Mouse (Mus musculus) forebrain, postnatal 0 days (tissue): ENCODE data around the gene Creb3. TPM values are rescaled to one million over a fixed set of nuclear protein-coding genes. Genes with fewer than 3 reads are reported as not detected.

ENCODE experiments used
- ATAC-seq: fragments of 200-750 bp; cut with Nextera tagmentation; 2 replicates; pipeline ENCODE4 v1.8.0; 2017; ENCODE audit warnings: mild to moderate bottlenecking, moderate library complexity
- DNase-seq: peaks from one replicate; pipeline ENCODE4 v3.0.0-alpha.2; 2015
- H3K27ac ChIP-seq: fragments of 300-500 bp; sonication (generic); 2 replicates; pipeline ENCODE4 v1.5.1; 2014; ENCODE audit warnings: low read depth, mild to moderate bottlenecking, antibody characterized with exemption, low read length, moderate library complexity, mixed read lengths
- H3K27me3 ChIP-seq: fragments of 300-500 bp; sonication (generic); 2 replicates; pipeline ENCODE4 v1.6.1; 2014; ENCODE audit warnings: mild to moderate bottlenecking, low read length, mixed read lengths; ENCODE audit not compliant: insufficient read depth
- H3K36me3 ChIP-seq: fragments of 300-500 bp; sonication (generic); 2 replicates; pipeline ENCODE4 v1.6.1; 2014; ENCODE audit warnings: mild to moderate bottlenecking, moderate library complexity; ENCODE audit not compliant: insufficient read depth
- H3K4me1 ChIP-seq: fragments of 300-500 bp; sonication (generic); 2 replicates; pipeline ENCODE4 v1.6.1; 2014; ENCODE audit warnings: antibody characterized with exemption; ENCODE audit not compliant: insufficient read depth
- H3K4me2 ChIP-seq: fragments of 300-500 bp; sonication (generic); 2 replicates; pipeline ENCODE4 v1.6.1; 2014; ENCODE audit warnings: low read depth, mild to moderate bottlenecking, moderate library complexity
- H3K4me3 ChIP-seq: fragments of 300-500 bp; sonication (generic); 2 replicates; pipeline ENCODE4 v1.5.1; 2014; ENCODE audit warnings: low read depth, low read length, mixed read lengths
- H3K9ac ChIP-seq: fragments of 300-500 bp; sonication (generic); 2 replicates; pipeline ENCODE4 v1.6.1; 2014; ENCODE audit warnings: mild to moderate bottlenecking
- H3K9me3 ChIP-seq: fragments of 300-500 bp; sonication (generic); 2 replicates; pipeline ENCODE4 v1.6.1; 2016; ENCODE audit warnings: low read length
- CTCF ChIP-seq: sonication (generic); IDR thresholded peaks from 2 replicates; pipeline ENCODE4 v1.5.1; 2016; ENCODE audit warnings: antibody characterized with exemption, control low read depth, low read depth
- WGBS: fragments of 180-500 bp; shearing (Covaris S2); extraction: QIAGEN DNeasy Blood & Tissue Kit; methylation state at CpG from one replicate; pipeline ENCODE4 v1.1.7; 2014; 5-methylcytosine and 5-hydroxymethylcytosine counted together
- polyA plus RNA-seq: library from polyadenylated mRNA; unstranded; fragments of >200 nt; fragmentation: Nextera tagmentation; extraction: Ambion mirVana; gene quantifications from 2 replicates; pipeline ENCODE4 v1.2.1, GENCODE M21; 2015
- total RNA-seq: library from RNA; depleted of rRNA; stranded (reverse); fragments of >200 nt; gene quantifications from 2 replicates; pipeline ENCODE4 v1.2.3, GENCODE M21; 2014

The Creb3 gene
- total and polyA plus RNA-seq, 2 experiments from 2014 or later = 64.4 to 84.0 TPM

DNA sequence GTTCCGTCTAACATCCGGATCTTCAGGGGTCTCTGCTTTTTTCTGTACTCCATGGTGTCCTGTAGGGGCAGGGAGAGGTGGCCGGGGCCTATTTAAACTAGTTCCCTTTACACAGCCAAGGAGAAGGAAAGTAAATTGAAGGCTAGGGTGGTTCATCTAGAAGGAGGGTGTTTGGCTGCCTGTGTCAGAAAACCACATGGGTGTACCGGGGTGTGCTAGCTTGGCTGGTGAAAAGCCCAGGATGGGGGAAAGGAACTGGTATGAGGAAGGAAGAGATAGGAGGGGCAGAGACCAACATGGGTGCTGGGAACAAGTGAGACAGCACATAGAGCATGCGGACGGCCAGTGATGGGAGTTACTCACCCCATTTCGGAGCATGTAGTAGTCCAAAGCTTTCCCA is 6.2 kb upstream of the Creb3 start:
- Histone ChIP-seq H3K27ac (no peak overlapping the region), H3K9ac (no peak overlapping the region), H3K4me1 (no peaks in the 10 kb centered on the region), H3K4me2 (no peak overlapping the region), H3K4me3 (no peak overlapping the region), H3K36me3 (peaks cover 74% of the 10 kb centered on the region), H3K27me3 (no peaks in the 10 kb centered on the region), H3K9me3 (no peaks in the 10 kb centered on the region)
- ATAC-seq (no peak), DNase-seq (no peak)
- WGBS = 96% methylated on average over 7 of the region's 7 CpGs
- no peak for TF ChIP-seq CTCF

DNA sequence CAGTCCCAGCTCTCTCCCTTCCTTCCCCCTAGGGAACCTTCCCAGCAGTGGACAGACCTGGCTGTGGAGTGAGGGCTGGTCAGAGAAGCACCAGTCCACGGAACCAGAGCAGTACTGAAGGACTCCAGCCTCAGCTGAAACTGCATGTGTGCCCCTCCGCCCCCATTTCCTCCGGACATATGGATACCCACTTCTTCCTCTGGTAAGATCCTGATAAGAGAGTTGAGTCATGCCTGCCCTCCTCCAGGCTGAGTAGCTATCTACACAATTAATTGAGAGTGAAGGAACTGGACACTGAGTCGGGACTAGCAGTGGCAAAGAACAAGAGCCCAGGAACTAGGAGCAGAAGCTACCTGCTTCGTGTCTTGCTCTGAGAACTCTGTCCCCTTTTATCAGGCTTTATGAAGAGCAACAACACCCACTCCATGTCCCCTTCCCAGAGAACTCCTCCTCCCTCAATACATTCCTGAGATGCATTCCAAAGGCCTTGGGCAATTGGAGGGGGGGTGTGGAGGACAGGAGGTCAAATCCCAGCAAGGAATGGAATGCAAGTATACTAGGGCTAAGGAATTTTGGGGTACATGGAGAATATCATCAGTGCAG is 4.0 kb upstream of the Creb3 start:
- Histone ChIP-seq H3K36me3 (peaks cover 52% of the 10 kb centered on the region), H3K4me1 (0 out of 2 replicates have a peak, but pooled peaks cover under 1% of the 10 kb centered on the region), H3K27me3 (no peaks in the 10 kb centered on the region), H3K4me2 (no peak overlapping the region), H3K4me3 (no peak overlapping the region), H3K9ac (no peak overlapping the region), H3K27ac (no peak overlapping the region), H3K9me3 (no peaks in the 10 kb centered on the region)
- DNase-seq = no peak
- WGBS = 61% methylated on average over 5 of the region's 5 CpGs
- TF ChIP-seq CTCF = no peak
- ATAC-seq = no peak

GRCm38 (mm10) chr4:43558631-43559356 is 3.3 kb upstream of the Creb3 start:
- Histone ChIP-seq H3K36me3 (peaks cover 46% of the 10 kb centered on the region), H3K4me1 (peaks cover 7% of the 10 kb centered on the region; the same call in 1 of the 2 replicates), H3K4me3 (no peak overlapping the region), H3K9me3 (no peaks in the 10 kb centered on the region), H3K27ac (no peak overlapping the region), H3K27me3 (no peaks in the 10 kb centered on the region), H3K4me2 (no peak overlapping the region), H3K9ac (no peak overlapping the region)
- TF ChIP-seq CTCF = no peak
- WGBS = 40% methylated on average over 13 of the region's 13 CpGs
- DNase-seq (no peak), ATAC-seq (no peak)

- Histone ChIP-seq H3K36me3 (peaks cover 39% of the 10 kb centered on the region), H3K9ac (no peak overlapping the region), H3K27me3 (no peaks in the 10 kb centered on the region), H3K4me2 (no peak overlapping the region), H3K9me3 (no peaks in the 10 kb centered on the region), H3K27ac (no peak overlapping the region), H3K4me3 (no peak overlapping the region), H3K4me1 (peaks cover 12% of the 10 kb centered on the region; the same call in 1 of the 2 replicates)
- WGBS = 85% methylated on average over 13 of the region's 13 CpGs
- no peak for TF ChIP-seq CTCF
- ATAC-seq = no peak
- no peak for DNase-seq
Measured at GRCm38 (mm10) chr4:43559519-43560242, 2.5 kb upstream of the Creb3 start.

DNA sequence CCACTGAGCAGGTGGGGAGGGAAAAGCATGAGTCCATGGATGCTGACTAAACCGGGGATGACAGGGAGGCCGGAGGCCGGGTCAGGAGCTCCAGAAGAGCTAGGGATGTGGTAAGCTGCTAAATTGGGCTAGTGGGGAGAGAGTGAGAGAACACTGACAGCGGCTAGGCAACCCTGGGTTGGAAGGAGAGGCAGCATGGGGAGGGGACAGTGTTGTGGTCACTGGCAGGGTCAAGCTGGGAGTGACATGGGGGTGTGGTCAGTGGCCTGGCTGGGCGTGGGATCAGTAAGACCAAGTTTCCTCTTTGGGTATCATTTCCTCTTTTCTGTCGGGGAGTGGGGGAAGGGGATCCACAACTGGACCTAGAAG is 1.9 kb upstream of the Creb3 start:
- 70% methylated on average over 6 of the region's 6 CpGs for WGBS
- Histone ChIP-seq H3K9ac (no peak overlapping the region), H3K27ac (no peak overlapping the region)

DNA sequence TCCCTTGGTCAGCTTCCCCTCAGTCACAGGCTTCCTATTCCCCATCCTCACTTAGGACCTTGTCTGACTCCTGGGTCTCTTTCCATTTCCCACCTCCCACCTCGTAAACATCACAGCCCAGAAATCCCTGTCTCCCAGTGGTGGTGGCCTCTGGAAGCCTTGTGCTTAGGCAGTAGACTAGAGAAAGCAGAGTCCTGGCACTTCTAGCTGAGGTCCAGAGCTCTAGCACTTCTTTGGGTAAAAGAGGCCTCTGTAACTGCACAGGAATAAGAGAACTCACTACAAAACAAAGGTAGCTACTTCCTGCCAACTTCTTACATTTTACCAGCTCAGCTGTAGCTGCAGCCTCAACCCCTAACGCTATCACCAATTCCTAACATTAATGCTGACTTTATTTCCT is 1.2 kb upstream of the Creb3 start:
- Histone ChIP-seq H3K4me2 (peak overlapping the region; percentile 72), H3K9me3 (no peaks in the 10 kb centered on the region), H3K27ac (no peak overlapping the region), H3K9ac (no peak overlapping the region), H3K4me1 (peaks cover 12% of the 10 kb centered on the region; the same call in 1 of the 2 replicates), H3K4me3 (peak overlapping the region; percentile 97), H3K36me3 (peaks cover 38% of the 10 kb centered on the region), H3K27me3 (no peaks in the 10 kb centered on the region)
- DNase-seq = no peak
- ATAC-seq = no peak
- 42% methylated on average over 2 of the region's 2 CpGs for WGBS
- TF ChIP-seq CTCF = no peak

More for the DNA sequence above, 1.9 kb upstream of the Creb3 start:
- Histone ChIP-seq H3K4me2 (no peak overlapping the region), H3K9me3 (no peaks in the 10 kb centered on the region), H3K4me3 (no peak overlapping the region), H3K36me3 (peaks cover 38% of the 10 kb centered on the region), H3K4me1 (peaks cover 12% of the 10 kb centered on the region; the same call in 1 of the 2 replicates), H3K27me3 (no peaks in the 10 kb centered on the region)
- DNase-seq (no peak), ATAC-seq (no peak)
- TF ChIP-seq CTCF = no peak
